Mouse (Mus musculus): ENCODE measurements around the gene Mnx1.

DNA sequence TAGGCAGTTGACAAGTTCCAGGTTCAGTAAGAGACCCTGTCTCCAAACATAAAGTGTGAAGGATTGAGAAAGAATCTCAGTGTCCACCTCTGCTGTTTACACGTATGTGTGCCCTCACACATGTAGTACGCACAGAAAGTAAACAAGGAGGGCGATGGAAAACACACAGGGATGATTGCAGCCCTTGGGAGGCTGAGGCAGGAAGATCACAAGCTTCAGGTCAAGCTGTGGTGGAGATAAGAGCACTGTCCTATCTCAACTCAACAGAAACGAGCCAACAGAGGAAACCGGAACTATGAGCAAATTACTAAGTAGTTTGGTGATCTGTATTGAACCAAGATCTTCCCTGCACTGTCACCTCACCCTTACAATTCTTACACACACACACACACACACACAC is 38.2 kb upstream of the Mnx1 start:
- TF ChIP-seq CTCF (IDR thresholded peaks at IDR 0.05; ENCODE audit: extremely low read depth, insufficient read depth, insufficient read length, insufficient replicate concordance) (no peak), POLR2A (IDR thresholded peaks at IDR 0.05; ENCODE audit: low read depth, low read length) (no peak)
